Mouse (Mus musculus) midbrain, embryonic 16.5 days (tissue): Measurements from ENCODE around the gene Zfp719. TPM values are rescaled to one million over a fixed set of nuclear protein-coding genes. Genes with fewer than 3 reads are reported as not detected.

Experiments
- ATAC-seq: fragments of 200-750 bp; cut with Nextera tagmentation; 2 replicates; pipeline ENCODE4 v1.8.0; 2017; ENCODE audit warnings: moderate TSS enrichment
- H3K27ac ChIP-seq: fragments of 300-500 bp; sonication (generic); 2 replicates; pipeline ENCODE4 v1.5.1; 2014; ENCODE audit warnings: mild to moderate bottlenecking, low read length, mixed read lengths
- H3K27me3 ChIP-seq: fragments of 300-500 bp; sonication (generic); 2 replicates; pipeline ENCODE4 v1.6.1; 2014; ENCODE audit warnings: low read depth, low read length, mixed read lengths; ENCODE audit not compliant: control insufficient read depth, insufficient read depth
- H3K36me3 ChIP-seq: fragments of 300-500 bp; sonication (generic); 2 replicates; pipeline ENCODE4 v1.6.1; 2014; ENCODE audit warnings: mild to moderate bottlenecking, low read length, moderate library complexity, mixed read lengths; ENCODE audit not compliant: control insufficient read depth, insufficient read depth
- H3K4me1 ChIP-seq: fragments of 300-500 bp; sonication (generic); 2 replicates; pipeline ENCODE4 v1.6.1; 2014; ENCODE audit warnings: mild to moderate bottlenecking, low read length, mixed read lengths; ENCODE audit not compliant: control insufficient read depth, insufficient read depth
- H3K4me2 ChIP-seq: fragments of 300-500 bp; sonication (generic); 2 replicates; pipeline ENCODE4 v1.6.1; 2014; ENCODE audit warnings: mild to moderate bottlenecking, low read length, mixed read lengths
- H3K4me3 ChIP-seq: fragments of 300-500 bp; sonication (generic); 2 replicates; pipeline ENCODE4 v1.5.1; 2014; ENCODE audit warnings: low read depth, mild to moderate bottlenecking, low read length, moderate library complexity, mixed read lengths
- H3K9ac ChIP-seq: fragments of 300-500 bp; sonication (generic); 2 replicates; pipeline ENCODE4 v1.6.1; 2014; ENCODE audit warnings: low read depth, low read length, mixed read lengths
- H3K9me3 ChIP-seq: fragments of 300-500 bp; sonication (generic); replicated peaks from 2 replicates; pipeline ENCODE4 v1.6.1; 2014; ENCODE audit warnings: mild to moderate bottlenecking, low read length, mixed read lengths; ENCODE audit not compliant: control insufficient read depth, poor library complexity, severe bottlenecking
- WGBS: fragments of 180-500 bp; shearing (Covaris S2); extraction: QIAGEN DNeasy Blood & Tissue Kit; methylation state at CpG from one replicate; pipeline ENCODE4 v1.1.7; 2014; 5-methylcytosine and 5-hydroxymethylcytosine counted together
- polyA plus RNA-seq: library from polyadenylated mRNA; unstranded; fragments of >200 nt; fragmentation: Nextera tagmentation; extraction: Ambion mirVana; gene quantifications from 2 replicates; pipeline ENCODE4 v1.2.1, GENCODE M21; 2015

Zfp719 gene
- polyA plus RNA-seq, 1 experiment from 2014 or later, result 17.1 TPM

GRCm38 (mm10) chr7:43553153-43553552 lies 26.3 kb upstream of the Zfp719 start:
- WGBS, result 90% methylated on average over 4 of the region's 4 CpGs
- no peak overlapping the region for H3K4me2 ChIP-seq
- H3K9ac ChIP-seq, result no peak overlapping the region
- ATAC-seq, result no peak
- no peaks in the 10 kb centered on the region for H3K9me3 ChIP-seq
- no peak overlapping the region for H3K4me3 ChIP-seq
- no peaks in the 10 kb centered on the region for H3K36me3 ChIP-seq
- no peaks in the 10 kb centered on the region for H3K4me1 ChIP-seq
- H3K27me3 ChIP-seq, result no peaks in the 10 kb centered on the region
- no peak overlapping the region for H3K27ac ChIP-seq

- Histone ChIP-seq H3K4me3 (no peak overlapping the region), H3K27me3 (no peaks in the 10 kb centered on the region), H3K36me3 (no peaks in the 10 kb centered on the region), H3K4me2 (no peak overlapping the region), H3K27ac (no peak overlapping the region), H3K9ac (no peak overlapping the region), H3K9me3 (no peaks in the 10 kb centered on the region), H3K4me1 (no peaks in the 10 kb centered on the region)
- WGBS, result 75% methylated on average over 3 of the region's 3 CpGs
- no peak for ATAC-seq
These were observed 24.9 kb upstream of the Zfp719 start for GRCm38 (mm10) chr7:43554550-43554949.

- H3K4me1 ChIP-seq, result no peaks in the 10 kb centered on the region
- no peak overlapping the region for H3K4me3 ChIP-seq
- no peaks in the 10 kb centered on the region for H3K27me3 ChIP-seq
- no peak overlapping the region for H3K27ac ChIP-seq
- H3K36me3 ChIP-seq, result no peaks in the 10 kb centered on the region
- 91% methylated on average over 5 of the region's 5 CpGs for WGBS
- no peak overlapping the region for H3K4me2 ChIP-seq
- H3K9me3 ChIP-seq, result no peaks in the 10 kb centered on the region
- no peak overlapping the region for H3K9ac ChIP-seq
- ATAC-seq, result no peak
These were observed 24.1 kb upstream of the Zfp719 start for GRCm38 (mm10) chr7:43555351-43555750.

GRCm38 (mm10) chr7:43556901-43557300 lies 22.5 kb upstream of the Zfp719 start:
- ATAC-seq, result no peak
- WGBS, result 94% methylated on average over 1 of the region's 1 CpGs
- Histone ChIP-seq H3K4me3 (no peak overlapping the region), H3K27me3 (no peaks in the 10 kb centered on the region), H3K27ac (no peak overlapping the region), H3K9ac (no peak overlapping the region), H3K36me3 (no peaks in the 10 kb centered on the region), H3K9me3 (no peaks in the 10 kb centered on the region), H3K4me1 (no peaks in the 10 kb centered on the region), H3K4me2 (no peak overlapping the region)

GRCm38 (mm10) chr7:43562006-43562633 lies 17.3 kb upstream of the Zfp719 start, which contains the start of gene Zfp658:
TSS of gene Zfp658 (plus strand) at chr7:43562256.
- Histone ChIP-seq H3K4me1 (peaks cover 19% of the 10 kb centered on the region), H3K9ac (peak within 1 kb of the TSS; percentile 81), H3K4me2 (peak within 1 kb of the TSS; percentile 95), H3K4me3 (peak within 1 kb of the TSS; percentile 78), H3K27me3 (no peaks in the 10 kb centered on the region), H3K9me3 (no peaks in the 10 kb centered on the region), H3K36me3 (peaks cover 4% of the 10 kb centered on the region; the same call in 1 of the 2 replicates), H3K27ac (peak within 1 kb of the TSS; percentile 92)
- peak; percentile 95 for ATAC-seq
- WGBS, result under 1% methylated on average over 27 of the region's 27 CpGs

GRCm38 (mm10) chr7:43562651-43563070 lies 16.7 kb upstream of the Zfp719 start:
- Histone ChIP-seq H3K27me3 (no peaks in the 10 kb centered on the region), H3K36me3 (peaks cover 8% of the 10 kb centered on the region), H3K4me2 (peak overlapping the region; percentile 95), H3K9me3 (no peaks in the 10 kb centered on the region), H3K27ac (peak overlapping the region; percentile 92), H3K4me3 (peak overlapping the region; percentile 78), H3K4me1 (peaks cover 19% of the 10 kb centered on the region), H3K9ac (peak overlapping the region; percentile 81)
- peak; percentile 49 for ATAC-seq
- under 1% methylated on average over 10 of the region's 10 CpGs for WGBS

- H3K27me3 ChIP-seq, result no peaks in the 10 kb centered on the region
- no peak for ATAC-seq
- 52% methylated on average over 6 of the region's 6 CpGs for WGBS
- peak overlapping the region; percentile 81 for H3K9ac ChIP-seq
- H3K27ac ChIP-seq, result peak overlapping the region; percentile 92; the same call in 1 of the 2 replicates
- H3K4me3 ChIP-seq, result peak overlapping the region; percentile 78
- peaks cover 19% of the 10 kb centered on the region for H3K4me1 ChIP-seq
- peak overlapping the region; percentile 95 for H3K4me2 ChIP-seq
- no peaks in the 10 kb centered on the region for H3K9me3 ChIP-seq
- H3K36me3 ChIP-seq, result peaks cover 13% of the 10 kb centered on the region
These were observed 16.1 kb upstream of the Zfp719 start for GRCm38 (mm10) chr7:43563300-43563699.

- no peak overlapping the region for H3K4me3 ChIP-seq
- no peak overlapping the region for H3K4me2 ChIP-seq
- ATAC-seq, result no peak
- no peaks in the 10 kb centered on the region for H3K27me3 ChIP-seq
- no peaks in the 10 kb centered on the region for H3K9me3 ChIP-seq
- no peaks in the 10 kb centered on the region for H3K4me1 ChIP-seq
- no peak overlapping the region for H3K27ac ChIP-seq
- H3K36me3 ChIP-seq, result peaks cover 55% of the 10 kb centered on the region
- H3K9ac ChIP-seq, result no peak overlapping the region
- 97% methylated on average over 2 of the region's 2 CpGs for WGBS
These were observed 8.2 kb upstream of the Zfp719 start for GRCm38 (mm10) chr7:43571216-43571615.

GRCm38 (mm10) chr7:43580526-43580925 lies 1.1 kb downstream of the Zfp719 start:
- Histone ChIP-seq H3K27me3 (no peaks in the 10 kb centered on the region), H3K9me3 (no peaks in the 10 kb centered on the region), H3K9ac (peak overlapping the region; percentile 90), H3K4me3 (peak overlapping the region; percentile 71), H3K4me2 (peak overlapping the region; percentile 76), H3K4me1 (peaks cover 22% of the 10 kb centered on the region), H3K36me3 (peaks cover 13% of the 10 kb centered on the region; the same call in 1 of the 2 replicates), H3K27ac (peak overlapping the region; percentile 91; the same call in 1 of the 2 replicates)
- 67% methylated on average over 5 of the region's 5 CpGs for WGBS
- no peak for ATAC-seq
